Mouse (Mus musculus): Measurements from ENCODE around the gene Pex1. TPM values are rescaled to one million over a fixed set of nuclear protein-coding genes. Genes with fewer than 3 reads are reported as not detected.

Pex1 gene
- total and polyA plus RNA-seq, 3 experiments = 6.3 to 19.4 TPM; not detected in 1

GRCm38 (mm10) chr5:3598766-3599165 is 2.9 kb downstream of the Pex1 start:
- no peak for DNase-seq (ENCODE audit: low read depth, low spot score)
- TF ChIP-seq NRF1 (IDR thresholded peaks at IDR 0.05; ENCODE audit: insufficient read depth, low read depth, low read length, poor library complexity, severe bottlenecking) = no peak
- no peak for TF ChIP-seq MAZ (IDR thresholded peaks at IDR 0.05; ENCODE audit: low read depth, low read length)
- no peak for TF ChIP-seq ZC3H11A (IDR thresholded peaks at IDR 0.05; ENCODE audit: low read depth, low read length)
- TF ChIP-seq KAT2A (conservative IDR thresholded peaks at IDR 0.05; ENCODE audit: low read depth, low read length) = no peak
- TF ChIP-seq TCF12 (IDR thresholded peaks at IDR 0.05; ENCODE audit: low read depth, low read length) = no peak
- no peak for TF ChIP-seq MAX (IDR thresholded peaks at IDR 0.05; ENCODE audit: low read length)
- TF ChIP-seq ELF1 (IDR thresholded peaks at IDR 0.05; ENCODE audit: low read depth, low read length) = no peak
- no peak for TF ChIP-seq SIN3A (IDR thresholded peaks at IDR 0.05; ENCODE audit: low read length)
- TF ChIP-seq RAD21 (IDR thresholded peaks at IDR 0.05; ENCODE audit: low read depth, low read length) = no peak
- TF ChIP-seq MEF2A (IDR thresholded peaks at IDR 0.05; ENCODE audit: extremely low read depth, insufficient replicate concordance, low read depth, low read length, poor library complexity, severe bottlenecking) = no peak
- no peak for TF ChIP-seq POLR2A (IDR thresholded peaks at IDR 0.05; ENCODE audit: control insufficient read depth in 1 of 2, insufficient read depth in 1 of 2, low read depth in 1 of 2, low read length in 2 of 2, poor library complexity in 1 of 2)
- TF ChIP-seq CHD2 (IDR thresholded peaks at IDR 0.05; ENCODE audit: low read length) = no peak
- no peak for TF ChIP-seq POLR2AphosphoS2 (IDR thresholded peaks at IDR 0.05; ENCODE audit: low read length)
- no peak for TF ChIP-seq RCOR1 (IDR thresholded peaks at IDR 0.05; ENCODE audit: low read depth, low read length)
- no peak for TF ChIP-seq ZNF384 (IDR thresholded peaks at IDR 0.05; ENCODE audit: low read depth, low read length)
- no peak for TF ChIP-seq USF2 (IDR thresholded peaks at IDR 0.05; ENCODE audit: borderline replicate concordance in 1 of 2, insufficient read depth in 1 of 2, low read depth in 1 of 2, low read length in 2 of 2)
- TF ChIP-seq BHLHE40 (IDR thresholded peaks at IDR 0.05; ENCODE audit: borderline replicate concordance, low read depth, low read length) = no peak
- peaks cover 0 to 7% of the 10 kb centered on the region in 2 experiments; a peak in 2 of 4 replicates for H3K36me3 ChIP-seq (ENCODE audit: control insufficient read depth in 1 of 2, insufficient read depth in 2 of 2, low read length in 2 of 2)
- H3K4me1 ChIP-seq (ENCODE audit: control insufficient read depth in 1 of 2, insufficient read depth in 2 of 2, low read length in 2 of 2) = peaks cover 2 to 4% of the 10 kb centered on the region in 2 experiments; a peak in 2 of 4 replicates
- H3K9ac ChIP-seq (ENCODE audit: control insufficient read depth, low read depth, low read length, poor library complexity, severe bottlenecking) = no peak overlapping the region
- H3K4me3 ChIP-seq (ENCODE audit: control insufficient read depth in 1 of 2, insufficient read depth in 1 of 2, low read depth in 2 of 2, low read length in 2 of 2) = no peak overlapping the region
- peaks cover 14% of the 10 kb centered on the region for H3K79me2 ChIP-seq (ENCODE audit: control insufficient read depth, insufficient read depth, low read length, poor library complexity)
- no peaks in the 10 kb centered on the region for H3K27me3 ChIP-seq (ENCODE audit: control insufficient read depth in 1 of 2, insufficient read depth in 2 of 2, low read length in 2 of 2)
- no peak overlapping the region for H3K27ac ChIP-seq (ENCODE audit: control insufficient read depth, low read depth, low read length)
- no peaks in the 10 kb centered on the region for H3K9me3 ChIP-seq (replicated peaks; ENCODE audit: insufficient read depth, low read length)

DNA sequence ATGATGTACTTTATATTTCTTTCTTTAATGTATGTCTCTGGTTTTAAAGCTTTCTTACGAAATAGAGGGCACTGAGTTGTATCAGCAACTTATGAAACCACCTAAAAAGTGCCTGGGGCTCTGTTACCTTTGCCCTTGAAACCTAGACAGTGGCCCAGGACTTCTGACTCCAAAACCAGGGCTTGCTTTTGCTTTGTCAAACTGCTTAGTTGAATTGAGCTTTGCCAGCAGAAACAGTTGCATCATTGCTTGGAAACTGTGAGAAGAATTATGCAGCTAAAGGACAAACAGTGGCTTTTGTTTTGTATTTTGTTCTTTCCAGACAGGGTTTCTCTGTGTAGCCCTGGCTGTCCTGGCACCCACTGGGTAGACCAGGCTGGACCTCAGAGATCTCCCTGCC is 4.4 kb downstream of the Pex1 start:
- Histone ChIP-seq H3K36me3 (ENCODE audit: control insufficient read depth in 1 of 2, insufficient read depth in 2 of 2, low read length in 2 of 2) (peaks cover 0 to 3% of the 10 kb centered on the region in 2 experiments; a peak in 3 of 4 replicates), H3K27ac (ENCODE audit: control insufficient read depth, low read depth, low read length) (no peak overlapping the region), H3K79me2 (ENCODE audit: control insufficient read depth, insufficient read depth, low read length, poor library complexity) (peaks cover 7% of the 10 kb centered on the region), H3K9ac (ENCODE audit: control insufficient read depth, low read depth, low read length, poor library complexity, severe bottlenecking) (no peak overlapping the region), H3K4me1 (ENCODE audit: control insufficient read depth in 1 of 2, insufficient read depth in 2 of 2, low read length in 2 of 2) (peaks cover 0 to 2% of the 10 kb centered on the region in 2 experiments; a peak in 1 of 4 replicates), H3K4me3 (ENCODE audit: control insufficient read depth in 1 of 2, insufficient read depth in 1 of 2, low read depth in 2 of 2, low read length in 2 of 2) (no peak overlapping the region), H3K27me3 (ENCODE audit: control insufficient read depth in 1 of 2, insufficient read depth in 2 of 2, low read length in 2 of 2) (no peaks in the 10 kb centered on the region), H3K9me3 (replicated peaks; ENCODE audit: insufficient read depth, low read length) (no peaks in the 10 kb centered on the region)
- DNase-seq (ENCODE audit: low read depth, low spot score) = no peak
- TF ChIP-seq TBP (IDR thresholded peaks at IDR 0.05; ENCODE audit: low read depth, low read length) (no peak), NRF1 (IDR thresholded peaks at IDR 0.05; ENCODE audit: insufficient read depth, low read depth, low read length, poor library complexity, severe bottlenecking) (no peak), ZKSCAN1 (IDR thresholded peaks at IDR 0.05; ENCODE audit: low read depth, low read length) (no peak), BHLHE40 (IDR thresholded peaks at IDR 0.05; ENCODE audit: borderline replicate concordance, low read depth, low read length) (no peak), MXI1 (IDR thresholded peaks at IDR 0.05; ENCODE audit: low read depth, low read length) (no peak), RAD21 (IDR thresholded peaks at IDR 0.05; ENCODE audit: low read depth, low read length) (no peak), KAT2A (conservative IDR thresholded peaks at IDR 0.05; ENCODE audit: low read depth, low read length) (no peak), USF2 (IDR thresholded peaks at IDR 0.05; ENCODE audit: borderline replicate concordance in 1 of 2, insufficient read depth in 1 of 2, low read depth in 1 of 2, low read length in 2 of 2) (no peak), CHD2 (IDR thresholded peaks at IDR 0.05; ENCODE audit: low read length) (no peak), POLR2AphosphoS2 (IDR thresholded peaks at IDR 0.05; ENCODE audit: low read length) (no peak), POLR2A (IDR thresholded peaks at IDR 0.05; ENCODE audit: control insufficient read depth in 1 of 2, insufficient read depth in 1 of 2, low read depth in 1 of 2, low read length in 2 of 2, poor library complexity in 1 of 2) (no peak), NELFE (IDR thresholded peaks at IDR 0.05; ENCODE audit: low read depth, low read length) (no peak), SMC3 (IDR thresholded peaks at IDR 0.05; ENCODE audit: low read depth, low read length) (no peak), USF1 (IDR thresholded peaks at IDR 0.05; ENCODE audit: low read depth, low read length) (no peak), HCFC1 (IDR thresholded peaks at IDR 0.05; ENCODE audit: low read depth, low read length) (no peak), MYB (IDR thresholded peaks at IDR 0.05; ENCODE audit: low read depth, low read length) (no peak)

Data from MEL (cell line).